Mouse (Mus musculus) erythroblast, embryonic 14.5 days (primary cell): ENCODE measurements around the gene Nup93.
"Not testable (repeated sequence)": the region's sequence is repeated elsewhere in the genome, so short reads cannot be mapped to it uniquely, and the experiment has no call there.

Source experiments
- GATA1 ChIP-seq: IDR thresholded peaks from 2 replicates; pipeline ENCODE4 v1.6.1; 2012; ENCODE audit warnings: low read length, inconsistent platforms, mixed read lengths
- TAL1 ChIP-seq: IDR thresholded peaks from 3 replicates; pipeline ENCODE4 v1.6.1; 2012; ENCODE audit warnings: low read length, inconsistent platforms, mixed read lengths

DNA sequence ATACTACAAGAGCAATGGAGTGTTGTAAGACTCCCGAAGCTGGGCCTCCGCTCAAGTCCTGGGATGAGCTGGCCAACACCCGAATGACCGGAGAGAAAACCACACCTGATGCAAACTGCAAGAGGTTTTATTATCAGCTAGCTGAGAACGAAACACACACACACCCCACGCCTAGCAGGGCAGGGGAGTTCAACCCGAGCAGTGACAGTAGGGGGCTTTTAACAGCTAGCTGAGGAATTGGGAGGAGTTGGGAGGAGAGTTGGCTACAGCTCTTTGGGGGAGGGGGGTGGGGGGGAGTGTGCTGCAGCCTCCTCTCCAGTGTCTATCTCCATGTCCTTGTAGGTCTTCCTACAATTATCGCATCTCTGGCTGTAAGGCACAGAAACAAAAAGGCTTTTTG lies 48.6 kb upstream of the Nup93 start:
- not testable (repeated sequence) for TF ChIP-seq TAL1, GATA1
